Mouse (Mus musculus): ENCODE measurements around the gene Carns1.

The Carns1 gene

DNA sequence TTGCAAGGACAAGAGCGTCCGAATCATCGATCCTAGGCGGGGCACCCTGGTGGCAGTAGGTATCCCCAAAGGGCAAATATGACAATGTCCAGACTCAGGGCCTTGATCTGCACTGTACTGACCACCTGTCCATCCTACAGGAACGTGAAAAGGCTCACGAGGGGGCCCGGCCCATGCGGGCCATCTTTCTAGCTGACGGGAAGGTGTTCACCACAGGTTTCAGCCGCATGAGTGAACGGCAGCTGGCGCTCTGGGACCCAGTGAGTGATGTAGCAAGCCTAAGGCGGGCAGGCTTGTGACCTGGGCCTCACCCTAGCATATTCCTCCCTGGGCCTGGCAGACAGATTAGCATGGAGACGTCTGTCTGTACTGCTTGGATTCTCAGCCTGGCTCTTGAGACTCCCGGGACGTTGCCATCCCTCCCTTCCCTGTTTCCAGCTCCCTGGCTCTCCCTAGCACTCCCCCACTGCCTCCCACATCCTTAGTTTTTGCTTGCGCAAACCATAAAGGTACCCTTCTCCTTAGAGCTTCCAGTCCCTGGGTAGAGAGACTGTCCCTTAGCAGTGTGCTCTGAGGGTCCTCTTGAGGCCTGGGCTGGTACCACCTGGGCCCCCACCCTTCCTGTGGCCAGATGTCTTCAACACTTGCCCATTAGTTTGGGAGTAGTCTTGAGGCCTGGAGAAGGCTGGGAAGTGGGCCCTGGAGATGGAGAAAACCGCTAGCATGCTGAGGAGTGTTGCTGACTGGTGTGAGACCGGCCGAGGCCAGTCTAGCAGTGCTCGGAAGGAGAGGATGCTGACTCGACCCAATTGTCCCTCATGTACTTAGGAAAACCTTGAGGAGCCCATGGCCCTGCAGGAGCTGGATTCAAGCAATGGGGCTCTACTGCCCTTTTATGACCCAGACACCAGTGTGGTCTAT, 24.5 kb downstream of the Carns1 start:
- WGBS: 83% methylated on average over 22 of the region's 22 CpGs

DNA sequence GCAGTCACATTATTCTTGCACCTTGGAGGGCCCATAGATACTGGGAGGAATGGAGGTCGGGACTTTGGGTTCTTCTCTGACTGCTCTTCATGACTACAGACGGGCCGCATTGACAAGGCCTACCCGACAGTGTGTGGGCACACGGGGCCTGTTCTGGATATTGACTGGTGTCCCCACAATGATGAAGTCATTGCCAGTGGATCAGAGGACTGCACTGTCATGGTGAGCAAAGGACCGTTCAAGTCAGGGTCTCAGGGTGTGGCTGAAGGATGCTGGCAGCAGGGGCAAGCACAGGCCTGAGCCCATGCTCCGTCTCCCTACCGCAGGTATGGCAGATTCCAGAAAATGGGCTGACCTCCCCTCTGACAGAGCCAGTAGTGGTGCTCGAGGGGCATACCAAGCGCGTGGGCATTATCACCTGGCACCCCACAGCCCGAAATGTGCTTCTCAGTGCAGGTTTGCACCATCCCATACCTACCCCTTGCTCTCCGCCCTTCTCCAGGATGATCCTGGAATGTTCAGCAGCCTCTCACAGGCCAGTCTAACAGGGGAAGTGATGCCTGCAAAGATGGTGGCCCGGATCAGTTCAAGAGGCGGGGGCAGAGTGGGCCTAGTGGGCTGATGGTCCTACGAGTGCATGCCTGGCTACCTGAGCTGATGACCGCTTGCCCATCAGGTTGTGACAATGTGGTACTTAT, 25.4 kb downstream of the Carns1 start:
- WGBS: 92% methylated on average over 17 of the region's 17 CpGs

DNA sequence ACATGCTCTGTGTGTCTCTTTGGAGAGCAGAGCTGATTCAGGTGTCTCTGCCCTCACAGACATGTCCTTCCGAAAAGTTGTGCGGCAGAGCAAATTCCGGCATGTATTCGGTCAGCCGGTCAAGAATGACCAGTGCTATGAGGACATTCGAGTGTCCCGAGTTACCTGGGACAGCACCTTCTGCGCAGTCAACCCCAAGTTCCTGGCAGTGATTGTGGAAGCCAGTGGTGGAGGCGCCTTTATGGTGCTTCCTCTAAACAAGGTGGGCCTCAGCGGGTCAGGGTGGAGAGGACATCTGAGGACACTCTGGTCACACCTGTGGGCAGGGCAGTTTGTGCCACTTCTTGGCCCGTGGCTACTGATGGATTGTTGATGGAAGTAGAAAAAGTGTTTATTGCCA, 26.0 kb downstream of the Carns1 start:
- WGBS: 81% methylated on average over 11 of the region's 11 CpGs

DNA sequence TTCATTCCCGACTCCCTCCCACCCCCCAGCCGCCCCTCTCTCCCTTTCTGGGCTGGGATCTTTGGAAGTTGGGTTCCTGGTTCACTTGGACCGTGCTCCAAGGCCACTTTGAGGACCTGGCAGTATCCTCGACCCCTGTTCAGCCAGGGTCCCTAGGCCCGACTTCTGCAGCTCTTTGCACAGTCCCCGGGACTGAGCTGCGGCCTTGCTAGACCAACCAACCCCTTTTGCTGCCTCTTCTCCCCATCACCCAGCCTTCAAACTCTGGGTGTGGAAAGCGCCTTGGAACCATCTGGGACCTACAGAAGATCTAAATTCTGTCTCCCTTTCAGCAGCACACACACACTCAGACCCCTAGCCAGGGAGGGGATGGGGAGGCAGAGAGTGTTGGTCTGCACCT, 26.5 kb downstream of the Carns1 start:
- 1% methylated on average over 8 of the region's 8 CpGs for WGBS

DNA sequence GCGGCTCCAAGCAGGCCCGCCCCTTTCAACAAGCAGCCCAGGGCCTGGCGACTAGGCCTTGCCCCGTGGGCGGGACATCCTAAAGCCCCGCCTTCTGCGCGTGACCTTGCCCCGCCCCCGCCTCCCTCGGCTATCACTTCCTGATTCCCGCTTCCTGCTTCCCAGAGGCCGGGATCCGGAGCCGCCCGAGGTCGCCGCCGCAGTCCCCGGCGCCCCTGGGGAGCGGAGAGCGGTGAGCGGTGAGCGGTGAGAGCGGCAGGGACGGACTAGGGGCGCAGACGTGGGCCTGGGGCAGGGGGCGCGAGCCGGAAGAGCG, 26.8 kb downstream of the Carns1 start, which contains the start of gene Coro1b:
Gene Coro1b (plus strand): TSS at position 129 of the 316 bp plus-strand sequence.
- under 1% methylated on average over 33 of the region's 33 CpGs for WGBS

DNA sequence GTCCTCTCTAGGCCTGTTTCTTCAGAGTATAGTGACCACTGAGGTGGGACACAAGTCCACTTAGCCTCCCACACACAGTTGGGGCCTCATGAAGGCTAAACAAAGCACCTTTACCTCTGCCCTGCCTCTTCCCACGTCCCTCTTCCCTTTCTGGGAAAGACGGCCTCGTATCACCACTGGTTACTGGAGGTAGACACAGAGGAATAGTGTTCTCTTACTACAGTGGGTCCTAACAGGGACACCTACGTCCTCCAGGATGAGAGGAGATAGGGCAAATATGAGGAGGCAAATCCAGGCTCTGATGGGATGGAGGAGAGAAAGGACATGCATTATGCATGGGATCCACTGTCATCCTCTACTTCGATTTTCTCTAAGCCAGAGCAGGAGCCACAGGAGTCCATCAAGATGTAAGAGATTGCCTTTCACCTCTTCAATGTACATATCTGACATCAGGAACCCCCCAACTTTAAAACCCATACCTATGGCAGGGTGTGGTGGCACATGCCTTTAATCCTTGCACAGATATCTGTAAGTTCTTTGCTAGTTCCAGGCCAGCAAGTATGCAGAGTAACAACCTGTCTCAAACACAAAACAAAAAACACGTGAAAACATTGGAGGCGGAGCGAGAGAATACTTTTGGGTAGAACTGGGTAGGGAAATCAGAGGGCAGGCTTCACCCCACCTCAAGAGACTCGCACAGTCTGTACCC, 27.3 kb downstream of the Carns1 start:
- 35% methylated on average over 9 of the region's 9 CpGs for WGBS

DNA sequence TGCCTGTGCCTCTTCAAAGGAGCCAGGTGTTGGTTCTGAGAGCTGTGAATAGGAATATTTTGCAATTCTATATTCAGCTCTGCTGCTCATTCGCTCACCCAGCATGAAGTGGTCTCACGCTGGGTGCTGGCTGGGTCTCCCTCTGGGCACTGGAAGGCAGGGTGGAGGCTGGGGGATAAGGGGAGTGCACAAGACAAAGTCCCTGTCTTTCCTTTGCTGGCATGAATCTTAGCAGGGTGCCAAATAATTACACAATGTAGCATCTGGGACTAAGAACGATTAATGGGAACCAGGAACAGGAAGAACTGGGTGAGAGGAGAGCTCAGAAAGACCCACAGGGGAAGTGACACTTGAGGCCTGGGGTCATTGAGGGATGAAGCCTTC, 28.3 kb downstream of the Carns1 start:
- 46% methylated on average over 3 of the region's 3 CpGs for WGBS

DNA sequence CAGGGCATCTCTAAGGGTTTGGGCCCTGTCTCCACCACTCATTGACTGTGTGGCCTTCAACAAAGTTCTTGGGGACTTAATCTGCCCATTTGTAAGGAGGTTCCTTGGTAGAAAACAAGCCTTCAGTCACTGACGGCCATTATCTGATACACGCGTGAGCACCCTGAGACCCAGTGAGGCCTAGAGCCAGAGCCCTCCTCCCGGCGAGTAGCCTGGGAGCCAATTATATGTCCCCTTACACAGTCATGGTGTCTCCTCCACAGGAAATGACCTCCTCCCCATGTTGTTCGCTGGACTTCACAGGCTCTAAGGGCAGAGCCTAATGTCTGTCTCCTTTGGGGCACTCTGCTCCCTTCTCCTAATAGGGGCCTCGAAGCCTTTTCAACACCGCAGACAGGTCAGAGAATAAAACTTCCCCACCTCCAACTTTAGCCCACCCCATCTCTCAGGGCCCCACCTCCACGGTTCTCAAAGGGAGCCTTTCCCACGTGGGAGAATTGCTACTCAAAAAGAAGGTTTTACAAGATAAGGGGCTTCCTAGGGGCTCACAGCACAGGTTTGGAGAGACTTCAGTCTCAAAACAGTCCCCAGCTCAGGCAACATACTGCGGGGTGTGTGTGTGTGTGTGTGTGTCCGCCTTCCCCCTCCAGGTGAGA, 28.8 kb downstream of the Carns1 start:
- WGBS: 76% methylated on average over 12 of the region's 12 CpGs

DNA sequence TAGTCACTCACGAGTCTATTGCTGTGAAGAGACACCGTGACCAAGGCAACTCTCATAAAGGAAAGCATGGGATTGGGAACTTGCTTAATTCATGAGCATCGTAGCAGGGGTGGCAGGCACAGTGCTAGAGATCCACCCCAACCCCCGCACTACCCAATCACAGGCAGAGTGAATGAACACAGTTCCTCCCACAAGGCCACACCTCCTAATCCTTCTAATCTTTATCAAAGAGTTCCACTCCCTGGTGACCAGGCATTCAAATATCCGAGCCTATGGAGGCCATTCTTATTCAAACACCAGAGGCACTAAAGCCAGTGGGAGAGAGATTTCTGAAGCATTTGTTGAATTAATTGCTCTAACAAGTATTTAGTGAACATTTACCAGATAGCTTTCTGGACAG, 29.3 kb downstream of the Carns1 start:
- WGBS: 89% methylated on average over 5 of the region's 5 CpGs

DNA sequence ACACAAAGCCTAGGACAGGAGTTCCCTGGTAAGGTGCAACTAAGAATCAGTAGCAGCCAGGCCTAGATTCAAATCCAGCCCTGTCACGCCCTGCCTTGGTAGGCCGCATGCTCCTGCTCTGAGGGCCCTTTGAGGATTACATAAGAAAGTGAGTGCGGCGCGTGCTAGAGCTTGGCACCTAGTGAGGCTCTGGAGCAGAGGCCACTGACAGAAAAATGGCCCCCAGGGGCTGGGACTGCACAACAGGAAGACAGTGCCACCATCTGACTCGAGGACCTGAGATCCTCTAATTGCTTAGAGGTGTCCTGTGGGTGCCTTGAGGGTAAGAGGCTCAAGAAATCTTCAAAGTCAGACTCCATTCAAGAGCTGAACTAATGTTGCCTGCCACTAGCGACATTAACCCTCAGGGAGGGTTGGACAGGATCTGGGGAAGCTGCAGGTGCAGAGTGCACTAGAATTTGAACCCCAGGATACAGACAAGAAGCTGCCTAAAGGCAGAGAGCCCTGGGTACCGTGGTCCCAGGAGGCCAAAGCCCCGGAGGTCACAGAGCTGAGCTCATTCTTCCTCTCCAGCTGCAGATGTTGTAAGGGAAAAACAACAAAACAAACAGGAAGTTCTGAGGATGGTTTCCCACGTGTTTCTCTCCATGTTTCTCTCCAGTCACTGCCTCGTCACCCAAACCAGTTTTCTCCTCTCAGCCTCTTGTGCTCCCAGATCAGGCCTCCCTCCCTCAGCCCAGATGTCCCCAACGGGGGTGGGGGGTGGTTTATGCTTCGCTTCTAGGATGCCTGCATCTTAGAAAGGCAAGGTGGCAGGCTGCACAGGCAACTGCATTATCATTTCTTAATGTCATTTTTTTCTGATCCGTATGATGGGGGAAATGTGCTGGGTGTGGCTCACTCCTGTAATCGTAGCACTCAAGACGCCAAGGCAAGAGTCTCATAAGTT, 30.5 kb downstream of the Carns1 start:
- WGBS: 81% methylated on average over 16 of the region's 16 CpGs

DNA sequence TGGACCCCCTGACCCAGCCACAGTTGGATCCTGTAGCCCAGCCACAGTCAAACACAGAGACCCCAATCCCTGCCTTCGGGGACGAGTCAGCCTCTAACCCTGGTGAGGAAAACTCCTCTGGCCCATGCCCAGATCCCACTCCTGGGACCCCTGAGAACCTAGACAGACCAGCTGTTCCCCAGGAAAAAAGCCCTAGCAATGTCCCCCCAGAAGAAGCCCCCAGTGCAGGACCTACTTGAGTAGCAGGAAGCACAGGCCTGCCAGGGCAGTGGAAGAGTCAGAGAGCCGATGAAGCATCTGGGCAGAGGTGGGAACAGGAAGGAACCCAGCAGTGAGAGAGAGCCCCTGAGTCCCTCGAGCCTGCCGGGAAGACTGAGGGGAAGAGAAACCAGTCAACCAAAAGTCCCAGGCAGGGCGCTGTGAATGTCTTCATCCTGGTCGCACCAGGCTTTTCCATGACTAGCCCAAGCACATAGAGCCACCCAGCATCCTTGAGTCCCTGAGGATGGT, 31.5 kb downstream of the Carns1 start, which contains the start of gene Cabp4:
Gene Cabp4 (minus strand): TSS at position 275 of the 510 bp plus-strand sequence.
- whole genome bisulfite sequencing: 79% methylated on average over 7 of the region's 7 CpGs

DNA sequence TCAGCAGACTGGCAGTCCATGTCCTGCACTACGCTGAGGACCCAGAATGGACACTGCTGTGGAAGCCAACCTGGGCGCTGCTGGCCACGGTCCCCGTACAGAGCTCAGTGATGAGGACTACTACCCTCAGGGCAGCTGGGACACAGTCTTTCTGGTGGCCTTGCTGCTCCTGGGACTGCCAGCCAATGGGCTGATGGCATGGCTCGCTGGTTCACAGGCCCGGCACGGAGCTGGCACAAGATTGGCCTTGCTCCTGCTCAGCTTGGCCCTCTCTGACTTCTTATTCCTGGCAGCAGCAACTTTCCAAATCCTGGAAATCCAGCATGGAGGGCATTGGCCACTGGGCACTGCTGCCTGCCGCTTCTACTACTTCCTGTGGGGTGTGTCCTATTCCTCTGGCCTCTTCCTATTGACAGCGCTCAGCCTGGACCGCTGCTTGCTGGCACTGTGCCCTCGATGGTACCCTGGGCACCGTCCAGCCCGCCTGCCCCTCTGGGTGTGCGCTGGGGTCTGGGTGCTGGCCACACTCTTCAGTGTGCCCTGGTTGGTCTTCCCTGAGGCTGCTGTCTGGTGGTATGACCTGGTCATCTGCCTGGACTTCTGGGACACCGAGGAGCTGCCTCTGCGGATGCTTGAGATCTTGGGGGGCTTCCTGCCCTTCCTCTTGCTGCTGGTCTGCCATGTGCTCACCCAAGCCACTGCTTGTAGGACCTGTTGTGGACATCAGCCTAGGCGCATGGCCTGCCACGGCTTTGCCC, 32.7 kb downstream of the Carns1 start:
- WGBS: 80% methylated on average over 18 of the region's 18 CpGs

DNA sequence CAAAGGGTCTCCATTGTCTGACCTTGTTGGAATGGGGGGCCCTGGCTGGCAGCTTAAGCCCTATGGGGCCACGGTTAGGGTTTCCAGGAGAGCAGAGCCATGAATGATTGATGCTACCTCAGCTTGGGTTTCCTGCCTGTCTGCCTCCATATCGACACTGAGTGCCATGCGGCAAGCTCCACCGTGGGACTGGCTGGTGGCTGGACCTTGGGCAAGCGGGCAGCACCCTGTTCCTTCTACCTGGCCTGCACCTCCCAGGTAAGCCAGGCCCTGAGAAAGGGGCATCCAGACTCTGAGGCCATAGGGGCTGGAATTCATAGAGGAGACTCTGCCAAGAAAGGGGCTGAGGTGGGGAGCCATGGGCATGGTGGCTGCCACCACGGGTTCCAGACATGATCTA, 35.1 kb downstream of the Carns1 start:
- WGBS: 88% methylated on average over 6 of the region's 6 CpGs

DNA sequence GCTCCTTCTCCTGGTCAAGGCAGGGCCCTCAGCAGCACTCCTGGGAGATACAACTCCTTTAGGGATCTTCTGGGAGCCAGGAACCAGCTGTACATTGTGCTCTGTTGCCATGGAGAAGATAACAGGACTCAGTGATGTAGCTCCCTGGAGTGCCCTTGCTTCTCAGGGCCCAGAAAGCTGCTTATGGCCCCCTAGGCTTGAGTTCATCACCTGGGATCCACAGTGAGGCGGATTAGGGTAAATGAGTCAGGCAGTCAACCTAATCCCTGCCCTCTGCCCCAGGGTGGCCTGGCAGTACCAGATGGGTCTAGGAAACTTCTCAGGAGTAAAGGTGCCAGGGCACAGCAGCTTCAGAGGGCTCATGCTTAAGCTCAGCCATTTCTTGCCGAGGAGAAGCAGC, 35.8 kb downstream of the Carns1 start, which contains the start of gene Gpr152:
Gene Gpr152 (plus strand): TSS at position 342 of the 400 bp plus-strand sequence.
- WGBS: 91% methylated on average over 2 of the region's 2 CpGs

DNA sequence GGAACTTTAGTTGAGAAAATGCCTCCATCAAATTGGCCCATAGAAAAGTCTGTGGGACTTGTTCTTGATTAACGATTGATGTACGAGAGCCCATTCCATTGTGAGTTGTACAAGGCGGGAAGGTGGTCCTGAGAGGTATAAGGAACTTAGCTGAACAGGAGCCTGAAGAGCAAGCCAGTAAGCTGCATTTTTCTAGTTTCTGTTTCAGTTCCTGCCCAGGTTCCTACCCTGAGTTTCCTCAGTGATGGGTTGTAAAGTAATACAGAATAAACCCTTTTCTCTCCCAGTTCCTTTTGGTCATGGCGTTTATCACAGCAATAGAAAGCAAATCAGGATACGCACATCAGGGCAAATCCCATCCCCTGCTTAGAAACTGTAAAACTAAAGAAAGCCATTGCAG, 37.4 kb downstream of the Carns1 start:
- 82% methylated on average over 5 of the region's 5 CpGs for WGBS

DNA sequence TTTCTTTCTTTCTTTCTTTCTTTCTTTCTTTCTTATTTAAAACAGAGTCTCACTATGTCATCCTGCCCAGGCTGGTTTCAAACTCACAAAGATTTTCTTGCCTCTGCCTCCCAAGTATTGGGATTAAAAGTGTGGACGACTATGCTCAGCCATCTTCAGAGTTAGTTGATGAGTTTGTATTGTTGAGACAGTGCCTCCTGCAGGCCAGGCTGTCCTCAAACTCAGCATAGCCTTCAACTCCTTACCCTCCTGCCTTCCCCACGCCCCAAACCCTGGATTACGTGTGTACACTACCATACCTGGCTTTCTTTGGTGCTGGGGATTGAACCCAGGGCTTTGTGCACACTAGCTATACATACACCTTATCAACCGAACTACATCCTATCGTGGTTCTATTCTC, 38.8 kb downstream of the Carns1 start:
- 87% methylated on average over 5 of the region's 5 CpGs for WGBS

DNA sequence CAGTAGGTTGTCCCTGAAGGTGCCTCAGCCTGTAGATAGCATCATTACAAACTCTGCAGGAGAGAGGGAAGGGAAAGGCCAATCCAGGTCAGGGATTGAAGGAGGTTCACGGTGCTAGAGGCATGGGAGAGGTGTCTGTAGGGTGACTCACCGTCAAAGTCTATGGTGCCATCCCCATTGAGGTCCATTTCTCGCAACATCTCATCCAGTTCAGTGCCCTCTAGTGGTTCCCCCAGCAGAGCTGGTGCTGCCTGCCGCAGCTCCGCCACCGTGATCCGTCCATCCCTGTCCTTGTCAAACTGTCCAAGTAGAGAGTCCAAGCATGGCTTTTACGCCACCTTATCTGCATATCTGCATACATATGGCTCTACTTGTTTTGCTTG, 39.3 kb downstream of the Carns1 start:
- 37% methylated on average over 8 of the region's 8 CpGs for WGBS

DNA sequence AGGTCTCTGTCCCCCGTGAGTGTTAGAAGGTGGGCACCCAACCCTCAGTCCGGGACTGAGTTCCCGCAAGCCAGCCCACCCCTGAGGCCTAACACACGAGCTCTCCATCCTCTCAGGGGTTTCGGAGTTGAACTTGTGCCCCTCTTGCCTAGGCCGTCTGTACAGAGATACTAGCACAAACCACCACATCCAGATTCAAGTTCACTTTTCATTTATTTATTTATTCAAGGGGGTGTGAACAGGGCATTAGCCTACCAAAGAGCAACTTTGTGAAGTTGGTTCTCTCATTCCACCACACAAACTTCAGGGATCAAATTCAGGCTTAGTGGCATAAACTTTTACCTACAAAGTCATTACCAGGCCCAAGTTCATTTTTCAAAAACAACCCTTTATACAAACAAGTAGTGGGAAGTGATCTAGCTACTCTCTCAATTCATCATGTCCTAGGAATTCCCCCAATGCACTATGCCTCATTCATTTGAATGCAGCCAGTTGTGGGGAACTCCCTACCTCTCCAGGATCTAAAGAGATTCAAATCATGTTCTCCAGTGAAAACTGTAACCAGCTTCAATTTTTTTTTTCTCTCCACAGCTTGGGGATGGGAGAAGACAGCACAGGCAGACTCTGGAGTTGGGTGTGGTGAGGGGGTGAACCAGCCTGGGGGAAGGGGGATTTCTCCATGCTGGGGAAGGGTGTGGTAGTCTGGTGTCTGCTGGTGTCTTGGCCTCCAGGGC, 39.9 kb downstream of the Carns1 start:
- WGBS: 85% methylated on average over 6 of the region's 6 CpGs

DNA sequence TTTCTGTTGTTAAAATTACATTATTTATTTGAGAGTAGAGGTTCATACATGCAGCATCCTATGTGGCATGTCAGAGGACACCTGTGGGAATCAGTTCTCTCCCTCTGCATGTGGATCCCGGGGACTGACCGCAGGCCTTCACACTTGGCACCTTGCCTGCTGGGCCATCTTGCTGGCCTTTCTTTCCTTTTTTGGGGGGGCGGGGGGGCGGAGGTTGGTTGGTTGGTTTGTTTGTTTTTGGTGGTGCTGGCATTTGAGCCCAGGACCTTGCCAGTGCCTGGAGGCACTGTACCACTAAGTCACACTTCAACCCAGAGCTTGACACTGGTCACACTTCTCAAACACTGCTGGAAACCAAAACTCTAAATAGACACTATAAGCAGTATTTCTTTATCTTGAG, 40.9 kb downstream of the Carns1 start:
- 79% methylated on average over 4 of the region's 4 CpGs for whole genome bisulfite sequencing

All from cerebral cortex, adult 2 months (tissue).